Comparison of ENCODE assay signal across 1 mouse cellular context in the genomic region with DNA sequence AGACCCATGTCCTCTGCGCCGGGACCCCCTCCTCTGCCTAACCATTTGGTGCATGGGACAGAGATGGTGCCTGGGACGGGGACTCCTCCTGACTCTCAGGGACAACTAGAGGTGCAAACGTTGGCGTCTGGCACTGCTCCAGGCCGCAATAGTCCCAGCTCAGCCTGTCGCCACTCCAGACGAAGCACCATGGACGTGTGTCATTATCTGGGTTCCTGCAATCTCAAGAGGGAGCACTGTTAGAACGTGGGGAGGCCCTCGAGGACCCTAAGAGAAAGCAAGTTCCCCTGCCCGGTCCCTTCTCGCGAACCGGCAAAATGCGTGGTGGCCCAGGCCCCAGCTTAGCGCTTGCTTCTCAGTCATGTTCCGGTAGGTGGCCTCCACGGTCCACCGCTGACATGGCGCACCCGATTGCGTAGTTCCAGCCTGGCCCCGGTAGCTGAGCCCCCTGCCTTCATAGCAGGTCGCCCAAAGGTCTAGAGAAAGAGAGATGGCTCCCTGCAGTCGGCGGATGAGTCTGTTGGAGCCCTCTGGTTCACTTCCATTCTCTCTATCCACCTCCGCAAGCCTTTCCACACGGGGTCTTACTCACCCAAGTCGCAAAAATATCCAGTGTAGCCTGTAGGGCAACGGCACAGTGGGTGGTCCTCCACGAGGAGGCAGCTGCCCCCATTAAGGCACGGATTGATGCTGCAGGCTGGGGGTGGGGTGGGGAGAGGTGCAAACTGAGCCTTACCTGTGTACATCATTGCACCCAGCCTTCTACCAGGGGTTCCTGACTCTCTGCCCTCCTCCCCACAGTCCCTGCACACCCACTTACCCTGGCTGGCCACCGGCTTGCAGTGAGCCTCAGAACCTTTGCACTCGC.
TF ChIP-seq lines count a peak whose summit lies in the region.

No protein-coding gene starts in this region.

TF ChIP-seq in CH12.LX, 34 proteins besides CTCF, POLR2A, EP300 and RAD21:
- TF ChIP-seq MXI1 (IDR thresholded peaks at IDR 0.05; ENCODE audit: low read depth, low read length) = no peak
- TF ChIP-seq ZNF384 (IDR thresholded peaks at IDR 0.05; ENCODE audit: low read depth, low read length) = no peak
- no peak for TF ChIP-seq MAX (IDR thresholded peaks at IDR 0.05; ENCODE audit: low read length)
- no peak for TF ChIP-seq ZMIZ1 (IDR thresholded peaks at IDR 0.05; ENCODE audit: low read depth, low read length)
- TF ChIP-seq TCF12 (IDR thresholded peaks at IDR 0.05; ENCODE audit: low read depth, low read length) = no peak
- no peak for TF ChIP-seq CHD2 (IDR thresholded peaks at IDR 0.05; ENCODE audit: low read length)
- 0 out of 2 replicates have a peak, but pooled peaks have one; percentile 40 for TF ChIP-seq NELFE (IDR thresholded peaks at IDR 0.05; ENCODE audit: low read depth, low read length)
- TF ChIP-seq PAX5 (IDR thresholded peaks at IDR 0.05; ENCODE audit: low read length) = no peak
- no peak for TF ChIP-seq GABPA (IDR thresholded peaks at IDR 0.05; ENCODE audit: insufficient replicate concordance, low read depth, low read length)
- TF ChIP-seq HCFC1 (IDR thresholded peaks at IDR 0.05; ENCODE audit: low read depth, low read length) = no peak
- TF ChIP-seq ZC3H11A (IDR thresholded peaks at IDR 0.05; ENCODE audit: low read depth, low read length) = peak; percentile 58
- no peak for TF ChIP-seq ETS1 (conservative IDR thresholded peaks at IDR 0.05; ENCODE audit: low read depth, low read length)
- TF ChIP-seq KAT2A (IDR thresholded peaks at IDR 0.05; ENCODE audit: insufficient replicate concordance, low read length) = no peak
- no peak; the same call in 1 of the 2 replicates for TF ChIP-seq IRF4 (IDR thresholded peaks at IDR 0.05; ENCODE audit: low read depth, low read length)
- no peak for TF ChIP-seq SIN3A (IDR thresholded peaks at IDR 0.05; ENCODE audit: low read length)
- no peak for TF ChIP-seq ZKSCAN1 (IDR thresholded peaks at IDR 0.05; ENCODE audit: borderline replicate concordance, low read depth, low read length)
- peak; percentile 89 for TF ChIP-seq SMC3 (IDR thresholded peaks at IDR 0.05; ENCODE audit: low read depth, low read length)
- no peak for TF ChIP-seq E2F4 (IDR thresholded peaks at IDR 0.05; ENCODE audit: insufficient replicate concordance, low read depth, low read length)
- TF ChIP-seq NRF1 (IDR thresholded peaks at IDR 0.05; ENCODE audit: low read depth, low read length) = no peak
- 0 out of 2 replicates have a peak, but pooled peaks have one; percentile 15 for TF ChIP-seq MYC (IDR thresholded peaks at IDR 0.05; ENCODE audit: low read depth, low read length)
- peak; percentile 10; the same call in 1 of the 2 replicates for TF ChIP-seq ELF1 (IDR thresholded peaks at IDR 0.05; ENCODE audit: low read depth, low read length)
TF ChIP-seq in CH12.LX: peak in this region for 5.
